Mouse (Mus musculus) thymus, adult 2 months (tissue): Measurements from ENCODE around the gene Tmco1. TPM values are rescaled to one million over a fixed set of nuclear protein-coding genes. Genes with fewer than 3 reads are reported as not detected.

ENCODE experiments used
- DNase-seq: peaks from one replicate; pipeline ENCODE4 v3.0.0; 2021
- H3K27ac ChIP-seq: fragments of 200-500 bp; 2 replicates; pipeline ENCODE4 v1.5.1; 2012; ENCODE audit warnings: low read length, control low read depth; ENCODE audit not compliant: control insufficient read depth, insufficient read depth
- H3K27me3 ChIP-seq: fragments of 200-500 bp; 2 replicates; pipeline ENCODE4 v1.6.1; 2012; ENCODE audit warnings: mild to moderate bottlenecking, low read length, moderate library complexity, mixed read lengths; ENCODE audit not compliant: control insufficient read depth, insufficient read depth
- H3K36me3 ChIP-seq: fragments of 200-500 bp; 2 replicates; pipeline ENCODE4 v1.6.1; 2012; ENCODE audit warnings: mild to moderate bottlenecking, low read length, moderate library complexity; ENCODE audit not compliant: control insufficient read depth, insufficient read depth
- H3K4me1 ChIP-seq: fragments of 200-500 bp; replicated peaks from 2 replicates; pipeline ENCODE4 v1.6.1; 2012; ENCODE audit warnings: low read length; ENCODE audit not compliant: control insufficient read depth, insufficient read depth
- H3K4me3 ChIP-seq: fragments of 200-500 bp; 2 replicates; pipeline ENCODE4 v1.5.1; 2012; ENCODE audit warnings: mild to moderate bottlenecking, low read length, control low read depth, moderate library complexity; ENCODE audit not compliant: control insufficient read depth, insufficient read depth
- CTCF ChIP-seq: fragments of 200-500 bp; IDR thresholded peaks from 2 replicates; pipeline ENCODE4 v1.5.1; 2012; ENCODE audit warnings: mild to moderate bottlenecking, control low read depth, low read length, moderate library complexity, borderline replicate concordance; ENCODE audit not compliant: control insufficient read depth, poor library complexity, insufficient read depth; ENCODE audit errors: extremely low read depth
- POLR2A ChIP-seq: fragments of 200-500 bp; IDR thresholded peaks from 2 replicates; pipeline ENCODE4 v1.6.1; 2012; ENCODE audit warnings: mild to moderate bottlenecking, low read length, control low read depth, moderate library complexity; ENCODE audit not compliant: control insufficient read depth, poor library complexity, insufficient read depth; ENCODE audit errors: extremely low read depth
- WGBS: fragments of 180-500 bp; shearing (Covaris S2); methylation state at CpG from one replicate; pipeline ENCODE4 v1.1.7; 2018; 5-methylcytosine and 5-hydroxymethylcytosine counted together
- polyA plus RNA-seq: library from polyadenylated mRNA; depleted of rRNA; stranded (reverse); fragments of >200 nt; gene quantifications from 2 replicates; pipeline ENCODE4 v1.2.3, GENCODE M21; 2012

Tmco1 gene
- polyA plus RNA-seq, 1 experiment: 44.9 TPM

GRCm38 (mm10) chr1:167328776-167329175 lies 20.6 kb downstream of the Tmco1 start:
- H3K27ac ChIP-seq: no peak overlapping the region
- H3K36me3 ChIP-seq: peaks cover 45% of the 10 kb centered on the region
- no peak overlapping the region for H3K4me3 ChIP-seq
- 97% methylated on average over 6 of the region's 6 CpGs for WGBS
- no peaks in the 10 kb centered on the region for H3K27me3 ChIP-seq
- TF ChIP-seq POLR2A (no peak), CTCF (no peak)
- DNase-seq: no peak
- H3K4me1 ChIP-seq: no peaks in the 10 kb centered on the region

- TF ChIP-seq POLR2A (no peak), CTCF (no peak)
- Histone ChIP-seq H3K36me3 (peaks cover 37% of the 10 kb centered on the region), H3K27me3 (no peaks in the 10 kb centered on the region), H3K4me3 (no peak overlapping the region), H3K27ac (no peak overlapping the region), H3K4me1 (no peaks in the 10 kb centered on the region)
- DNase-seq: no peak
- 84% methylated on average over 8 of the region's 8 CpGs for WGBS
Observed at GRCm38 (mm10) chr1:167331106-167331505, 22.9 kb downstream of the Tmco1 start.

GRCm38 (mm10) chr1:167336398-167336797 lies 28.2 kb downstream of the Tmco1 start:
- no peak for TF ChIP-seq POLR2A
- TF ChIP-seq CTCF: no peak
- H3K36me3 ChIP-seq: peaks cover 8% of the 10 kb centered on the region
- WGBS: 94% methylated on average over 3 of the region's 3 CpGs
- H3K4me1 ChIP-seq: peaks cover 9% of the 10 kb centered on the region
- H3K27me3 ChIP-seq: no peaks in the 10 kb centered on the region
- no peak for DNase-seq
- no peak overlapping the region for H3K4me3 ChIP-seq
- H3K27ac ChIP-seq: no peak overlapping the region

- 15% methylated on average over 12 of the region's 12 CpGs for WGBS
- Histone ChIP-seq H3K36me3 (no peaks in the 10 kb centered on the region), H3K27me3 (no peaks in the 10 kb centered on the region), H3K27ac (no peak overlapping the region), H3K4me1 (peaks cover 9% of the 10 kb centered on the region), H3K4me3 (no peak overlapping the region)
- TF ChIP-seq CTCF (peak; percentile 48; the same call in 1 of the 2 replicates), POLR2A (no peak)
- peak; percentile 79 for DNase-seq
Observed at GRCm38 (mm10) chr1:167337463-167338095, 29.4 kb downstream of the Tmco1 start.

- TF ChIP-seq POLR2A: no peak
- TF ChIP-seq CTCF: no peak
- WGBS: 41% methylated on average over 9 of the region's 9 CpGs
- Histone ChIP-seq H3K36me3 (no peaks in the 10 kb centered on the region), H3K4me1 (peaks cover 9% of the 10 kb centered on the region), H3K27ac (no peak overlapping the region), H3K4me3 (no peak overlapping the region), H3K27me3 (no peaks in the 10 kb centered on the region)
- DNase-seq: no peak
Observed at GRCm38 (mm10) chr1:167339177-167339781, 31.1 kb downstream of the Tmco1 start.

GRCm38 (mm10) chr1:167340111-167340787 lies 32.1 kb downstream of the Tmco1 start:
- H3K4me1 ChIP-seq: peaks cover 9% of the 10 kb centered on the region
- H3K27ac ChIP-seq: no peak overlapping the region
- DNase-seq: peak; percentile 17
- H3K27me3 ChIP-seq: no peaks in the 10 kb centered on the region
- no peaks in the 10 kb centered on the region for H3K36me3 ChIP-seq
- 2% methylated on average over 47 of the region's 47 CpGs for WGBS
- peak overlapping the region; percentile 58 for H3K4me3 ChIP-seq
- TF ChIP-seq POLR2A: no peak
- TF ChIP-seq CTCF: no peak
